Mouse (Mus musculus) left cerebral cortex, adult 11 months (tissue): ENCODE results near the gene Kcnk10.

ENCODE experiments used
- DNase-seq: peaks from one replicate; pipeline ENCODE4 v3.0.0; 2022; ENCODE audit warnings: low spot score

The Kcnk10 gene

DNA sequence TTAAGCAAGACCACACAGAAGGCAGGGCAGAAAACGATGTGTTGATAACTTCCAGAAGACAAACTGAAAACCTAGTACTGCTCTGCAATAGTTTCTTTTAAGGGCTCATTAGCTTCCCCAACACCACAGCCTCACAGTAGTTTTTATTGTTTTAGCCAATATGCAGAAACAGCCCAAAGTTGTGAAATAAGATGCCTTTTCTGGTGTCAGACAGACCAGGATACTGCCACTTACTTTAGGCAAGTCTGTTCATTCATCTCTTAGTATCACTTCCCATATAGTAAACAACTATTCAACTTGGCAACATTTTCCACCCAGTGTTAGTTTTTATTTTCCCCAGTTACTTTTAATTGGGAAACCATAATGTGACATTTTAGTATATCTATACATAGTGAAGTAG, 171.5 kb downstream of the Kcnk10 start:
- DNase-seq: no peak

DNA sequence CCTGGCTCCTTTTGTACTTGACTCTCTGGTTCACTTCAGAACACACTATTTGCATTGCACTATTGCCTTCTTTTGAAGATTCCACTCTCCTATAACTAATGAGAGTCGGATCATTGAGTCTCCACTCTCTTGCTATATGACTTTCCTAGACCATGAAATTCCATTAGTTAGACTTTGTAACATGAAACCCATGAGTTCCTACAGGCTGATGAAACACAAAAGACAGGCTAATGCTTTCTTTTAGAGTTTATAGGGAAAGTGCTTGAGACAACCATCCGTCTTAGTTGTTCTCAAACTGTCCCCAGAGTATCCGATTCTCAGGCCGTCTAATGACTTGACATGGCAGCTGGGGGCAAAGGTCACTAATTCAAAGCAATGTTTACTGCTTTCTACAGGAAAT, 172.0 kb downstream of the Kcnk10 start:
- no peak for DNase-seq

DNA sequence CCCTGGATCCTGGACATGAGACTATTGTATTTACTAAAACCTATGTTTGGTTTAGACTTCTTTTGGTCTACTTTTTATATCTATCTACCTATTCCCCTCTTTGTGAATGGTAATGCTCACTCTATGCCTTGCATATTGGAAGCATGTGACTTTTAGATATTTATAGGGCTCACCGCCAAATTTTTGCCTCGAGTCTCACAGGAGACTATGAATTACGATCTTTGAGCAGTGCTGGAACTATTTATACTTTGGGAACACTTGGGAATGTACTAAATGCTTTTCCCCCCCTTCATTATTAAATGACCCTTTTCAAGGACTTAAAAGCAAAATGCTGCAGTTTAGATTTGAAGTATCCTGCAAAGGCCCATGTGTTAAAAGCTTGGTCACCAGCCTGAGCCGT, 181.5 kb downstream of the Kcnk10 start:
- DNase-seq: no peak

DNA sequence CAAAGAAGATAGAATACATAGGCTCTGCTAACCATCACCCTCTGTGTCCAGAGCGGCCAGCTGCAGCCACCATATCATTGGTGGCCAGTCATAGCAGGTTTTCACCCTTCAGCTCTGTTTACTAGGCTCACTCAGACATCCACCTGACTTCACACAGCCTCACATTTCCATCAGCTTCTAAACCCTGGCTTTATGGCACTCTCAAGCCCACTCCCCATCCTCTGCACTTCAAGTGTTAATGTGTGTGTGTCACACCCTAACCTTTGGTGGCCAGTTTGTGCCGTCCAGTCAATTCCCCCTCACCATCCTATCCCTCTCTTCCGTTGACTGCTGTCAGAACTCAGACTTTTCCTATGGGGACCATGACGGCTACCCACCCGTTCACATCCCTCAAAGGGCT, 184.0 kb downstream of the Kcnk10 start:
- DNase-seq: no peak

DNA sequence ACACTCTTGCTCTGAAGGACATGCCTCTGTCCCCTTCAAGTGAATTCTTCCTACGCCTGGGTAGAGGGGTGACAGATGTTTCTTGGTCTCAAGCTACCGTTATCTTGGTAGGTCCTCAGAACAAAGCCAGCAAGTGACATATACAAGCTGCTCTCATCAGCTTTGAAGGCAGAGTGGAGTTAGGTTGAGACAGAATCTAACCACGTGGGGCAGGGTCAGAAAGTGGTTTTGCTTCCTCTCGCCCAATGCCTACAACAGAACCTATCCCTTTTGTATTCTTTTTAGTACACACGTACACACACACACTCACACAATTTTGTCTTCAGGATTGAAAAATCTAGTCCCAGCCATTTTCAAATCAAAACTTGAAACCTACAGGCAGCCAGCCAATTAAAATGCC, 186.8 kb downstream of the Kcnk10 start:
- no peak for DNase-seq

DNA sequence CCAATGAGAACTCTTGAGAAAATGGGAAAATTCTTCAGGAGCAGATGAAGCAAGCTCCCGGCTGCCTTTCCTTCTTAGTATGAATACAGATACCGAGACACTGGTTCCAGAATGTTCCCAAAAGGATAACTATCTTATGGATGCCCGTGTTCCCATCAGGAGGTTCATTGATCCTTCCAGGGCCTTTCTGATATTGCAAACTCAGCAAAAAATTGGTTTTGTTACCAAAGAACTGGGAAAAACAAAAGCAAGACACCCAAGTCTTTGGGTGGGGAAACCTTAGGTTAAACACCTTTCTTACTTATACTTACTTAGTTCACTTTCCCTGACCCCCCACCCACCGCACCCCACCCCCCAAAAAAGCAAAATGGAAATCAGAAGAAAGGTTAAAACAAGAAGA, 188.5 kb downstream of the Kcnk10 start:
- DNase-seq: no peak
